Mouse (Mus musculus) frontal cortex, adult 2 months (tissue): ENCODE results near the gene Tmem206. TPM values are rescaled to one million over a fixed set of nuclear protein-coding genes. Genes with fewer than 3 reads are reported as not detected.

Experiments
- DNase-seq, 2 experiments: peaks; one replicate each; pipeline ENCODE4 v3.0.0; 2022; ENCODE audit warnings: low spot score in 1 of 2; ENCODE audit errors: extremely low spot score in 1 of 2
- polyA plus RNA-seq: library from polyadenylated mRNA; depleted of rRNA; stranded (reverse); fragments of >200 nt; gene quantifications from 2 replicates; pipeline ENCODE4 v1.2.3, GENCODE M21; 2012

Gene Tmem206
- polyA plus RNA-seq, 1 experiment, result 11.2 TPM

DNA sequence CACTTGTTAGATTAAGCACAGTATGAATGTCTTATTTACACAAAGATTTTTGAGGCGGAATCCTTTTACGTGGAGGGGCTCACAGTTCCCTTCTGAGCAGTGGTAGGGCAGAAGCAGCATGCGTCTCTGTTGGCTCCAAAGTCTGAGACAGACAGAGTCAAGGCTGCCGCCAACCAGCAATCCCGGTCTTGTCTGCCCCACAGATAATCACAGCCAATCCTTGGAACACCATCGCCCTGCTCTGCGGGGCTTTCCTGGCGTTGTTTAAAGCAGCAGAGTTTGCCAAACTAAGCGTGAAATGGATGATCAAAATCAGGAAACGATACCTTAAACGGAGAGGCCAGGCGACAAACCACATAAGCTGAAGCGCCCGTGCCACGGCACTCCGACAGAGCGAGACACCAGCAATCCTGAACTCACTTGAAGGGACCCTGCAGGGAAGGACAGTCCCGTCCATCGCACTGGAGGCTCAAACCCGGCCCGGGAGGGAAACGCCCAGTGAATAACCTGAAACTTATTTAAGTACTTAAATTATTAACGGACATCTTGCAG, 23.9 kb downstream of the Tmem206 start:
- no peak for DNase-seq

DNA sequence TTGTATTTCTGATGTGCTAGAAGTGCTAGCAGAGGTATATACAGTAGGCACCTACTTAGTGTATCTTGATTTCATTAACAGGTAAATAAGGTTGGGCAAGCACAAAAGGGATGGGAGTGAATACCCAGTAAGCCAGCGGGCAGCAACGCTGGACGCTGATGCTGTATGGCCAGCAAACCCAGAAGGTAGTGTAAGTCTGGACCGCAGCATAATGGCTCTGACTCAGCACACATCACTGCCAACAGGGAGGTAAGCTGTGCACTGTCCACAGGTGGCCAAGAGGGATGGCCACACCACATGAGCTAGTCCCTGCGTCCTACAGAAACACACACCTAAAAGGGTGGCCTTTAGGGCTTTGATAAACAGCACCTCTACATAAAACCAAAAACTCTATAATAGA, 24.6 kb downstream of the Tmem206 start:
- no peak for DNase-seq

DNA sequence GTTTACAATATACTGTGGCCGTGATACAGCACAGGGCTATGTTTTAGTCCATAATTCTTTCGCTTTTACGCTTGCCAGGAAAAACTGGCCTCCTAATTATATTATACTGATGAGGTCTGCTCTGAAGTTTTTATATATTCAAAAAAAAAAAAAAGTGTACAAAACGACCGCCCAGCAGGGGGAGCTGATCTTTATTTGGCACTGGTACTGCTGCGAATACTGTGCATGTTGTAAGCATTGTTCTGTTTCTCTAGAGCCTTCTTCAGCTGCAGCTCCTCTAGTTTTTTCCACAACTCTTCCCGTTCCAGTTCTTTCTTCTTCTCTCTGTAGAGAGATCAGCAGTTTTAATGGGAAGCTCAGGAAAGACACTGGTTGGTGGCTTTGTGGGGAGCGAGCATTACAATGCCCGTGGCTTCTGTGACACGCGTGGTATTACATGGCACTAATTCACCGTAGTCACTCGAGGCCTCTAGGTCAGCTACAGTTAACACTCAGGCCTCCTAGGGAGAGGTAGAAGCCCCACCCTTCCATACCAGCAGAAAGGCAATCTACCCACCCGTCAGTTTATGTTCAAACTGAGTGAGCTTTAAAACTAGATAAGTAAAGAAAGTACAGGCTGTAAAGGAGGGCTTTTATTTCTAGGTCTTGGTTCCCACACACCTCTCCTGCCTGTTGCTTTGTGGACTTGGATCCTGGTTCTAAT, 27.2 kb downstream of the Tmem206 start:
- DNase-seq, result peak in 1 of 2 experiments; percentile 70

DNA sequence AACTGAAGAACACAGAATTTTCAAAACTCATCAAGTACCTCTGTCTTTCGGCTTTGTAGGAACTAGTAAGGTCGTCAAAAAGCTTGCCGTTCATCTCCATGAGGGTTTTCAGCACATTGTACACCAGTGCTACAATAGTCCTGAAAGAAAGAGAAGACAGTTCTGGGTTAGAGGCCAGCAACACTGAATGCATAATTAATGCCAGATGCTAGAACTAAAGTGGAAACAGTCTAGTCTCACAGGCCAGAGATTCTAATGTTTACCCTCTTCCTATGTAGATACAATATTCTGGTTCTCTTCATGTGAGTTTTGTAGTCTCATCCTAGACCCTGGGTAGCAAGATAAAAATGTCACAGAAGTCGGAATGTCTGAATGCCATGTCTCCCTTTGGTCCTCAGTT, 28.1 kb downstream of the Tmem206 start:
- no peak for DNase-seq

DNA sequence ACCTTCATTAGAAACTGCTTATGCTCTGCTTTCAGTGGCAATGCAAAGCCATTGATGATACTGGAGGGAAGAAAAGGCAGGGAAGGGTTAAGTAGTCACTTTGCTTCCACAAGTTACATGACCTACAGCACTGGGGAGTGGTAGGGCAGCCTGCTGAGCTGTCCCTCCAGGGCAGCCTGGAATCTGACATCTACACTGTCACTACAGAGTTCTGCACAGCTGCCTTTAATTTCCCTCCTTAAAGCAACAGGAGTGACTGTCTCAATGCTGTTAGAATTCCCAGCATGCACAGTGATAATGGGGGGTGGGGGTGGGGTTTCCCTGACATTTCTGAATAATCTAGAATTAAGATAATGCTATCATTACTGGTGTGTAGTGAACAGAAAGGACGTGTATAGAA, 31.2 kb downstream of the Tmem206 start:
- no peak for DNase-seq

DNA sequence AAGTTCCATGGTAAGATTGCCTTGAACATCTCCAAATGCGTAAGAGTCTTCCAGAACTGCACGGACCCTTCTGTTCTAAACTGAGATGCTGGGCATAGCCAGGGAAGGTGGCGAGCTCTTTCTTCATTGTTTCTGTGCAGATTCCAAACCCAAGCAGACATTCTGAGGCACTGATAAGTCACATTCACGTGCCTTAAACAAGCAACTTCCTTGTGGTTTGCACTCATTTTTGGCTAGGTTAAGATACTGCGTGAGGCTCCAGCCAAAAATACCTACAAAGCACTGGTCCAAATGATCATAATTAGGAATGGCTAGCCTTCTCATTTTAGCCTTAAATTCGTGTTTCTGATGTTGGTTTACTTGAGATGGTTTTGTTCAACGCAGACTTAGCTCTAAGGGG, 33.8 kb downstream of the Tmem206 start:
- no peak for DNase-seq

DNA sequence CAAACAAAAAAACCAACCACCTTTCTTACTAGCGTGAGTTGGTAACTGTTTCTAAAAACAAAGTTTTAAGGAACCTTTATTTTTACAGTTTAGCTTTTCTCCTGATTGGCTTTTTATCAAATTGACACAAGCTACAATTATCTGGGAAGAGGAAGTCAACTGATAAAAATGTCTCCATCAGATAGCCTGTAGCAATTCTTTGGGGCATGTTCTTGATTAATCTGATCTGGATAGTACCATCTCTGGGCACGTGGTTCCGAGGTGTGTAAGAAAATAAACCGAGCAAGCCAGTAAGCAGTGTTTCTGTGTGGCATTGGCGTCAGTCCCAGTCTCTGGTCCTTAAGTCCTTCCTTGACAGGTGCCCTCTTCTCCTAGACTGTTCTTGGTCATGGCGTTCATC, 36.7 kb downstream of the Tmem206 start:
- no peak for DNase-seq

DNA sequence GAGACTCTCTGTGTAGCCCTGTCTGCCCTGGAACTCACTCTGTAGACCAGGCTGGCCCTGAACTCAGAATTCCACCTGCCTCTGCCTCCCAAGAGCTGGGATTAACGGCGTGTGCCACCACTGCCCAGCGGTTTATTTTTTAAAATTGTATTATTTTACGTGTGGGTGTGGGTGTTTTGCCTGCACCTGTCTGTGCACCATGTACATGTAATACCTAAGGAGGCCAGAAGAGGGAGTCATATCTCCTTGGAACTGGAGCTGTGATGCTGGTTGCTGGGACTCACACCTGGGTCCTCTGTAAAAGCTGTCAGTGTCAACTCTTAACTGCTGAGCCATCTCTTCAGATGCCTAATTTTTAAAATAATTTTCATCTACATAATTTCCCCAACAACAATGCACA, 38.8 kb downstream of the Tmem206 start:
- peak in 1 of 2 experiments; percentile 59 for DNase-seq

DNA sequence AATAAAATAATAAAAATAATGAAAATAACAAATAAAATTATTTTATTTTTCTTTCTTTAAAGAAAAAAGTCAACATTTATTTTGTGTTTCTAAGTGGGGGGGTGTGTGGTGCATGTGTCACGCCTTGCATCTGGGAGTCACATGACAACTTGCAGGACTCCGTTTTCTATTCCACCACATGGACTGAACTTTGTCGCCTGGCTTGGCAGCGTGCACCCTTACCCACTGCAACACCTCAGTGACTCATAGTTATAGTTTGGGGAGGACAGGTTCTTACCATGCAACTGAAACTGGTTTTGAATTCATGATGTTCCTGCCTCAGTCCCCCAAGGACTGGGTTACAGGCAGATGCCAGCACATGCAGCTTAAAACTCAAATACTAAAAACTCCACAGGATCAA, 42.5 kb downstream of the Tmem206 start:
- no peak for DNase-seq

DNA sequence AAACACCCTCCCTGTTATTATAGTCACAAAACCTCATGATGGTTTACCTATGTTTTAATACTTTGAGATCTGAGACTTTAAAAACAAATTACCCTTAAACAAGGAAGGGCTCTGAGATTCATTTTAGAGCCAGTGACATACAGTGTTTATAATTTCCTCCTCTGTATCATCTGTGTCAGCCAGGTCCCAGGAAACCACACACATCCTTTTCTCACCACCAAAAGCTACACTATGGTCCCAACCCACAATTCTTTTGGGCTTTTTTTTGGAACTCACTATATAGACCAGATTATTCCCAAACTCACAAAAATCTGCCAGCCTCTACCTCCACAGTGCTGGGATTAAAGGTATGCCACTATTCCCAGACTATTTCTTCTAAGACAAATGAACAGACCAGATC, 43.4 kb downstream of the Tmem206 start:
- no peak for DNase-seq

DNA sequence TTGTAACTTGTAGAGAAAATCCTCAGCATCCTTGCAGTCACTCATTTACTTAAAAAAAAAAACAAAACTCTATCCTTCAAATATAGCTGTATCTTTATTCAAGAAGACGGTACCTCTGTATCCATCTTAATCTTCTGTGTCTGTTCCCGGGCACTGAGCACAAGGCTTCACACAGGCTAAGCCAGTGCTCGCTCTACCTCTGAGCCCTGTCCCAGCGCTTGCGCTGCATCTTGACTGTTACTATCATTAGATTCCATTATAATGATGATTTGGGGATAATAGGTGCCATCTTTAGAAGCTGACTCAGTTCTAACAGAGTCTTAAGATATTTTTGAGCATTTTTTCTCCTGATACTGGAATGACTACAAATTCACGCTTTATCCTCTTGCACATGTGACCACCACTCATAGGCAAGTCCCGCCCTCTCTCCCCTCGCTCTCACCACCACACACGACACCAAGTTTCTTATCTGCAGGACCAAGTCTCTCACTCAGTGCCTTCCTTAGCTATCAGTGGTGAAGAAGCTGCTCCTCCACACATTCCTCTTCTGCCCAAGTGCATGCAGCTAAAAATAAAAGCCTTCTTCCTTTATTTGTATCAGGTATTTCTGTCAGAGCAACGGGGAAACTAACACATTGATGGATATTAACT, 49.4 kb downstream of the Tmem206 start:
- peak in 1 of 2 experiments; percentile 28 for DNase-seq

DNA sequence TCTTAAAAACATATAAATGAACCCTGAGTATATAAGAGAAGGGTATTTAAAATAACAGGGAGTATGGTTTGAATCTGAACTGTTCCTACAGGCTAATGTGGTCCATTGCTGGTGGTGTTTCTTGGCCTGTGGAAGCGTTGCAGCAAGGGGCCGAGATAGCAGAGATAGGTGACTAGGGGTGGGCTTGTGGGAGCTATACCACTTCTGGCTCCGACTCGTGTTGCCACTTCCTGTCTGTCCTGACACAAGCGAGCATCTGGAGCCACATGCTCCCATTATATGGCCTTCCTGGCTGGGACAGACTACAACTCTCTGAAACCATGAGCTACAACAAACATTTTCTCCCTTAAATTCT, 49.9 kb downstream of the Tmem206 start:
- DNase-seq, result no peak

DNA sequence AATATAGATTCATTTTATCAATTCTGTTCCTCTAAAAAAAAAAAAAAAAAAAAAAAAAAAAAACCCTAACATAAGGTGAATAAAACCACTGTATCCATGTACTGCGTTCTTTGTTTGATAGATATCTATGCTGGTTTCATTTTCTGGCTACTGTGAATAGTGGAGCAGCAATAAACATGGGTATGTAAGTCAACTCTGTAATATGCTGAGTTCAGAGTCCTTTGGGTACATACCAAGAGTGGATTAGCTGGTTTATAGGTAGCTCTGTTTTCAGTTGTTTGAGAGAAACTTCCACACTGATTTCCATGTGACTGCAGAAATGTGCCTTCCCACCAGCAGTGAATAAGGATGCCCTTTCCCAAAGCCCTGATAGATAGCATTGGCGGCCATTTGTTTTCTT, 52.4 kb downstream of the Tmem206 start:
- no peak for DNase-seq

DNA sequence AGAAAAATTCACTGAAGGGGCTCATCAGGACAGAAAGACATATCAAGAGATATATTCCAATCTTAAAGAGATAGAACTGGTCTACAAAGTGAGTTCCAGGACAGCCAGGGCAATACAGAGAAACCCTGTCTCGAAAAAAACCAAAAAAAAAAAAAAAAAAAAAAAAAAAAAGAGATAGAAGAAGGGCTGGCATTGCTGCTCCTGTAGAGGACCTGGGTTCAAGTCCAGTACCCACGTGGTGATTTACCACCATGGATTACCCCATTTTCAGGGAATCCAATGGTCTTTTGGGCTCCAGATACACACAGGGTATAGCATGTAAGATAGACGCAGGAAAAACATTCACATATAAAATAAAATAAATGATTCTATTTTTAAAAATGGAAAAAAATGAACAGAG, 55.1 kb downstream of the Tmem206 start:
- no peak for DNase-seq

DNA sequence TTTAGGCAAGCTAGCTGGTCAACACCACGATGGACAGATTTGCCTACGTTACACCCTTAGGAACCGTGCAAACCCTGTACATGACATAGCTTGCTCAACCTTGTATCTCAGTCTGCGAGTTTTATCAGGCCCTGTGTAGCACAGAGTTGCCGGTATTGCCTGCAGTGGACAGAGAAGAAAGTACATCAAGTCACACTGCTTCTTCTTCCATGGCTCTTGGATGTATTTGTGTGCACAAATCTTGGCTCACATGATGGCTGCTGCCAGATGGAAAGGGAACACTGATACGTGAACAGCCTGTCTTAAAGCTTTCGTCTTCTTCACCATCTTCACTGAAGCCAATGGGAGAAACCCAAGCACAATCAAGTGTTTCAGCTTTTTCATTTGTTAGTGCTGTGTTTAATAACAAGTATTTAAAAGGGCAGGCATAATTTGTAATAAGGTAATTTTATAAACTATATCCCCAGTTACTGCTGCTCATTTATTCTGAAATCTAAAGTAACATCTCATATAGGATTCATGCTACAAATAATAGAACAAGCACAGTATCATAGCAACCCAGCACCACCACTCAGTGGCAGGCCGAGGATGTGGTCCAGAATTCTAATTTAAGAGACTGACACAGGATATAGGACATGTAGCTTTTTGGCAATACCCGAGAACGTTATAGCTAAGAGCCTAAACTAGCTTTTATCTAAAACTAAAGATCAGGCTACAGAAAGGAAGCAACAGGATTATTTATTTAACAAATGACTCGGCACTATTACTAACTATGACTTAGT, 56.4 kb downstream of the Tmem206 start:
- DNase-seq, result peak in 1 of 2 experiments; percentile 38

DNA sequence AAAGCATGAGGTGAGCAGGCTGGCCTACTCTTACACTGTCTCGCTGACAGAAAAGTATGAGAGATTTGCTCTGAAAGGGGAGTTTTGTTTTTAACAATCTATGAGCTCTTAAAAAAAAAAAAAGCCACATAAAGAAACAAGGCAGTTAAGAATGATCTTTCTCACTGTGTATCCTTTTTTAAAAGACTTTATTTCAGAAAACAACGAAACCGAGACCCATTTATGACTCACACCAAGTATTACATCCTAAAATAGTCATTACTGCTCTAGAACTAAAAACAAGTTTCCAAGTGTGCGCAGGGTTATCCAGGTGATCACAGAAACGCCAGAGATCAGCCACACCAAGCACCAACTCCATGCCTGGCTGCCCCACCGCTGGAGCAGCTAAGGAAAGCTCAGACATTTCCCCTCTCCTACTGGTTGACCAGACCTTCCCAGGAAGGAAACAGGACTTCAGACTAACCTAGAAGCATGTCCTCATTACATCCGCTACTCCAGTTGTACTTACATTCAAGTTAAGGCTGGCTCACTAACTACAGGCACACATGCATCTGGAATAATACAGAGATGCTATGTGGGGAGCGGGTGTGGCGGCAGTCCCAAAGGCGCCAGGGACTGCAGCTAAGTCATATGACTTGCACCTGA, 59.2 kb downstream of the Tmem206 start:
- DNase-seq, result no peak

DNA sequence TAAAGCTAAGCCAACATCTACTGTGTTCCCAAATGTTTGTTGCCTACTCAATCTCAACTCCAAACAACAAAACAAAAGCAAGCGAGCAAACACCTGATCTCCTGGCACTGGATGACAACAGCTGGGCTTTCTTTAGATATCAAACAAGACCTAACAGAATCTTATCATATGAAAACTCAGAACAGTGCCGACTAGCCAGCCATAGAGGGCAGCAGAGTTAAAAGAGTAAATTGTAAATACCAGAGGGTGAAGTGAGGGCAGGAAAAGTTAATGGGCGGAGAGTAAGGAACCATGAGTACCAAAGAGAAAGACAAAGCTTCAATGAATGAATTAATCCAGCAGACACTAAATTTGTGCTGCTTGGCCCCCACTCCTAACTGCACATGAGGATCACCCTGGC, 65.6 kb downstream of the Tmem206 start:
- peak; percentile 38 to 71 for DNase-seq

DNA sequence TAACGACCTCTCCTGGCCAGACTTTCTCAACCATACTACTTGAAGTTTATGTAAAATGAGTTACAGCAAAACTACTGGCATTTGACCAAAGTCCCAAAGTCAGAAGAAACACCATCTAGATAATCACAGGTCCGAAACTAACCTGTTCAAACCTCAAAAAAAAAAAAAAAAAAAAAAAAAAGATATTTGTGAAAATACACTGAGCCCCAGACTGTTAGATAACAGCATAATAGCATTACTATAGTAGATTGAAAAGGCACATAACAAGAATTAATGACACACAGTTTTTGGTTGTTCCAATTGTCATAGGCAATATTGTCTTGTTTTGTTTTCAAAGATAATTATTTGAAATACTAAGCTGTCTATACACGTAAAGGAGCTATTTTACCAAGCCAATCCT, 67.8 kb downstream of the Tmem206 start:
- no peak for DNase-seq

DNA sequence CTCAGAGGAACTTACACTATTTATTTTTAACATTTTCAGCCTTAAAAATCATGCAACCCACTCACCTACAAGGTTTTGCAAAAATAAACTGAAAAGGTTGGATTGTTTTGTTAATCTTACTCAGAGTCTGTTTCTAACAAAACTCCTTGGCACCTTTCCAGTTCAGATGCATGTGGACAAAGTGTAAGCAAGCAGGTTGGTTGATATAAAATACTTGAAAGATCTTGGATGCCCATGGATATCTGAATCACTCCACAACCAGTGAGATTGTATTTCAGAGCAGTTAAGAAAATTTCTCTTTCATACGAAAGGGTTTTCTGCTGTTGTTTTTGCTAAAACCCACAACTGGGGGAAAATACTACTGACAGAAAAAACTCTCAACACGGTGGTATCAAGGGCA, 68.4 kb downstream of the Tmem206 start:
- peak in 1 of 2 experiments; percentile 33 for DNase-seq

DNA sequence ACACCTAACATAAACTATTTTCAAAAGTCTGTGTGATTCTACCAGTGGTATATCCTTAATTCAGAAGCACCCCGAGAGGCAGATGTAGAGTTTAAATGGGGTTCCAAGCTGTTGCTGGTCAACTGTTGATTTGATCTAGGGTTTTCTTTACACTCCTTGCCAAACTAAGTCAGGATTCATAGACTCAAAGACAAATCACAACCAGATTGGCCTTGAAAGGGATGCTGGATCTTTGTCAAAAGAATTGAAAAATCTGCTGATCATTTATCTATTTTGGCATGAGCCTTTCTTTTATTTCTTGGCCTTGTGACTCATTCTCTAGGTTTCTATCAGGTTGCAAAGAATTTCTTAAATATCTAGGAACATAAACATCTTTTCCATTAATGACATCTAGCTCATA, 69.5 kb downstream of the Tmem206 start:
- no peak for DNase-seq

DNA sequence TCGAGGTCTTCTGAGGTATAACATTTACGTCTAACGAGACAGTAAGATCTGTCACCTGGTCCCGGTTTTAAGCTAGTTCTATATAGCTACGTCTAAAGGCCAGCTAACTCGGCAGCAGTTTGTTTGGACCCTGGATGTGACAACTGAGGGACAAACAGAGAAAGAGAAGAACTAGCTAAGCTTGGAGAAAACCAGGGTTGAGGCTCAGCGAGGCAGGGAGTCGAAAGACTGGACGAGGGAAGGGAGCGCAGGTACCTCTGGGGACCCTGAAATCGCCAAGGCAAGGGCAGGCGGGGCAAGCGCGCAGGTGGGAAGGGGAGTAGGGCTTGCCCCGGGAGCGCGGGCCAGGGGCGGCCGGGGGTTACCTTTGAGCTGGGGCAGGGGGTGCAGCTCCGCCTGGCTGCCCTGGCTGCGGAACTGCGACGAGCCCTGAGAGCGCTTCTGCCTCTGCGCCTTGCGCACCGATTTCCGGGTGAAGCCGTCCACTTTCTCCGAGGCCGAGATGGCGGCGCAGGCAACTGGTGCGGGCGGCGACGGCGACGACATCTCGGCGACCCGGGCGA, 70.2 kb downstream of the Tmem206 start:
- peak in 1 of 2 experiments; percentile 31 for DNase-seq
